Mouse (Mus musculus) midbrain, embryonic 14.5 days (tissue): ENCODE measurements at regions not wholly inside any gene's neighbourhood (a gene's known extent, or its start where the extent isn't known, plus 50 kb on each side); places are given as distances from the start of the nearest gene placed in this dataset.

Experiments used
- ATAC-seq: fragments of 200-750 bp; cut with Nextera tagmentation; 2 replicates; pipeline ENCODE4 v1.8.0; 2017; ENCODE audit warnings: moderate number of reproducible peaks, moderate library complexity; ENCODE audit not compliant: low FRiP score, low TSS enrichment
- DNase-seq: peaks from one replicate; pipeline ENCODE4 v3.0.0-alpha.2; 2015
- H3K27ac ChIP-seq: fragments of 300-500 bp; sonication (generic); replicated peaks from 2 replicates; pipeline ENCODE4 v1.5.1; 2014; ENCODE audit warnings: mild to moderate bottlenecking, low read depth, low read length, moderate library complexity
- H3K27me3 ChIP-seq: fragments of 300-500 bp; sonication (generic); 2 replicates; pipeline ENCODE4 v1.6.1; 2014; ENCODE audit warnings: low read length, control low read depth, mixed read lengths; ENCODE audit not compliant: control insufficient read depth, insufficient read depth
- H3K36me3 ChIP-seq: fragments of 300-500 bp; sonication (generic); 2 replicates; pipeline ENCODE4 v1.6.1; 2014; ENCODE audit warnings: low read length, control low read depth; ENCODE audit not compliant: control insufficient read depth, insufficient read depth
- H3K4me1 ChIP-seq: fragments of 300-500 bp; sonication (generic); 2 replicates; pipeline ENCODE4 v1.6.1; 2014; ENCODE audit warnings: mild to moderate bottlenecking, antibody characterized with exemption, low read length, control low read depth; ENCODE audit not compliant: control insufficient read depth, insufficient read depth
- H3K4me2 ChIP-seq: fragments of 300-500 bp; sonication (generic); 2 replicates; pipeline ENCODE4 v1.6.1; 2014; ENCODE audit warnings: mild to moderate bottlenecking, low read length, moderate library complexity
- H3K4me3 ChIP-seq: fragments of 300-500 bp; sonication (generic); replicated peaks from 2 replicates; pipeline ENCODE4 v1.5.1; 2014; ENCODE audit warnings: low read depth, low read length
- H3K9ac ChIP-seq: fragments of 300-500 bp; sonication (generic); replicated peaks from 2 replicates; pipeline ENCODE4 v1.6.1; 2014; ENCODE audit warnings: mild to moderate bottlenecking, low read length, moderate library complexity
- H3K9me3 ChIP-seq: fragments of 300-500 bp; sonication (generic); 2 replicates; pipeline ENCODE4 v1.6.1; 2016; ENCODE audit warnings: low read length, control low read depth, mixed read lengths; ENCODE audit not compliant: control insufficient read depth
- WGBS: fragments of 180-500 bp; shearing (Covaris S2); extraction: QIAGEN DNeasy Blood & Tissue Kit; methylation state at CpG from one replicate; pipeline ENCODE4 v1.1.7; 2014; 5-methylcytosine and 5-hydroxymethylcytosine counted together

- H3K4me1 ChIP-seq, result no peaks in the 10 kb centered on the region
- H3K27ac ChIP-seq, result no peak overlapping the region
- no peaks in the 10 kb centered on the region for H3K9me3 ChIP-seq
- H3K36me3 ChIP-seq, result no peaks in the 10 kb centered on the region
- WGBS, result 92% methylated on average over 2 of the region's 2 CpGs
- no peak overlapping the region for H3K4me3 ChIP-seq
- ATAC-seq (no peak), DNase-seq (no peak)
- no peak overlapping the region for H3K4me2 ChIP-seq
- H3K9ac ChIP-seq, result no peak overlapping the region
- H3K27me3 ChIP-seq, result no peaks in the 10 kb centered on the region
Measured at GRCm38 (mm10) chr13:101127808-101128207, 294.6 kb upstream of the Slc30a5 start.

- 90% methylated on average over 3 of the region's 3 CpGs for WGBS
- no peaks in the 10 kb centered on the region for H3K36me3 ChIP-seq
Measured at GRCm38 (mm10) chr13:101127262-101127661, 294.0 kb upstream of the Slc30a5 start.

DNA sequence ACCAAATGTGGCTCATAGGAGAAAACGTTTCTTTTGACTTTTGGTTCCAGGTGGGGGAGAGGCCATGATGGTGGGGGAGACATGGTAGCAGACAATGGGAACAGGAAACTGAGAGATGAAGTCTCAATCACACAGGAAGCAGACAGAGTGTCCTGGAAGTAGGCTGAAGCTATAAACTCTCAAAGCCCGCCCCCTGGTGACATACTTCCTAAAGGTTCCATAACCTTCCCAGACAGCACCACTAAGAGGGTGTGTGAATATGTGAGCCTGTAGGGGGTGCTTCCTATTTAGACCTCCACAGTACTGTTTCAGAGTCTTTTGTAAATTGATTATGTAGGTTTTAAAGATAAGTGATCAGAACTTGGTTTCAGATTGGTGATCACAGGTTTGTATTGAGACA is 284.1 kb upstream of the Slc30a5 start:
- Histone ChIP-seq H3K4me2 (no peak overlapping the region), H3K27me3 (no peaks in the 10 kb centered on the region), H3K27ac (no peak overlapping the region), H3K9ac (no peak overlapping the region), H3K4me1 (no peaks in the 10 kb centered on the region), H3K36me3 (no peaks in the 10 kb centered on the region), H3K9me3 (no peaks in the 10 kb centered on the region), H3K4me3 (no peak overlapping the region)
- WGBS, result 89% methylated on average over 2 of the region's 2 CpGs
- DNase-seq, result no peak
- no peak for ATAC-seq

More at GRCm38 (mm10) chr13:101127262-101127661, 294.0 kb upstream of the Slc30a5 start:
- no peak for DNase-seq
- Histone ChIP-seq H3K27me3 (no peaks in the 10 kb centered on the region), H3K9ac (no peak overlapping the region), H3K4me1 (no peaks in the 10 kb centered on the region), H3K4me3 (no peak overlapping the region), H3K4me2 (no peak overlapping the region), H3K9me3 (no peaks in the 10 kb centered on the region), H3K27ac (no peak overlapping the region)
- no peak for ATAC-seq

GRCm38 (mm10) chr13:101115296-101115695 is 282.1 kb upstream of the Slc30a5 start:
- Histone ChIP-seq H3K9ac (no peak overlapping the region), H3K4me1 (no peaks in the 10 kb centered on the region), H3K36me3 (no peaks in the 10 kb centered on the region), H3K27ac (no peak overlapping the region), H3K27me3 (no peaks in the 10 kb centered on the region), H3K9me3 (no peaks in the 10 kb centered on the region), H3K4me3 (no peak overlapping the region), H3K4me2 (no peak overlapping the region)
- ATAC-seq, result no peak
- 76% methylated on average over 5 of the region's 5 CpGs for WGBS
- no peak for DNase-seq

GRCm38 (mm10) chr13:101112176-101112575 is 278.9 kb upstream of the Slc30a5 start:
- no peaks in the 10 kb centered on the region for H3K9me3 ChIP-seq
- no peaks in the 10 kb centered on the region for H3K4me1 ChIP-seq
- H3K27ac ChIP-seq, result no peak overlapping the region
- no peaks in the 10 kb centered on the region for H3K27me3 ChIP-seq
- H3K4me3 ChIP-seq, result no peak overlapping the region
- H3K36me3 ChIP-seq, result no peaks in the 10 kb centered on the region
- 86% methylated on average over 4 of the region's 4 CpGs for WGBS
- H3K4me2 ChIP-seq, result no peak overlapping the region
- H3K9ac ChIP-seq, result no peak overlapping the region
- no peak for DNase-seq
- ATAC-seq, result no peak

DNA sequence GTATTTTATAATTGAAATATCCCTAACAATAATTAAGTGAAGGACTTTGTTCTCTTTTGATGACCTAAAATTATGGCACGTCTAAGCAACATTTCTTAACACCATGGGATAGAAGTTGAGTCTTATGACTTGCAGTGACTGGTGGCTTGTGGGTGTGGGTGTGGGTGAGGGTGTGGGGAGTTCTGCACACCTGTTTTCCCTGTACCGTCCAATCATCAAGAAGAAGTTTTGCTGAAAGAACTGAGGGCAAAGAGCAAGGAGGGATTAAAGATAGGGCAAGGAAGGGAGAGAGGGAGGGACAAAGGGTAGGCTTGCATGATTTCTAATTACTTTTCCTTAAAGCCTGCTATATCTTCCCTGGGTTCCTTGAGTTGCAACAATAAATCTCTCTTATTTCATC is 278.5 kb upstream of the Slc30a5 start:
- Histone ChIP-seq H3K27me3 (no peaks in the 10 kb centered on the region), H3K9me3 (no peaks in the 10 kb centered on the region), H3K36me3 (no peaks in the 10 kb centered on the region), H3K27ac (no peak overlapping the region), H3K9ac (no peak overlapping the region), H3K4me1 (no peaks in the 10 kb centered on the region), H3K4me3 (no peak overlapping the region), H3K4me2 (no peak overlapping the region)
- no peak for ATAC-seq
- no peak for DNase-seq
- WGBS, result 88% methylated on average over 2 of the region's 2 CpGs

- H3K36me3 ChIP-seq, result no peaks in the 10 kb centered on the region
- 56% methylated on average over 3 of the region's 3 CpGs for WGBS
- H3K9ac ChIP-seq, result no peak overlapping the region
- H3K9me3 ChIP-seq, result no peaks in the 10 kb centered on the region
- H3K4me3 ChIP-seq, result no peak overlapping the region
- H3K4me2 ChIP-seq, result no peak overlapping the region
- no peak overlapping the region for H3K27ac ChIP-seq
- no peaks in the 10 kb centered on the region for H3K27me3 ChIP-seq
- DNase-seq, result no peak
- no peaks in the 10 kb centered on the region for H3K4me1 ChIP-seq
- no peak for ATAC-seq
Measured at GRCm38 (mm10) chr13:101100621-101101020, 267.4 kb upstream of the Slc30a5 start.

- Histone ChIP-seq H3K36me3 (no peaks in the 10 kb centered on the region), H3K27me3 (no peaks in the 10 kb centered on the region), H3K9me3 (no peaks in the 10 kb centered on the region), H3K4me1 (no peaks in the 10 kb centered on the region), H3K27ac (no peak overlapping the region), H3K4me2 (no peak overlapping the region), H3K9ac (no peak overlapping the region), H3K4me3 (no peak overlapping the region)
- 98% methylated on average over 1 of the region's 1 CpGs for WGBS
- ATAC-seq, result no peak
- no peak for DNase-seq
Measured at GRCm38 (mm10) chr13:101096856-101097255, 263.6 kb upstream of the Slc30a5 start.

- Histone ChIP-seq H3K9ac (no peak overlapping the region), H3K9me3 (no peaks in the 10 kb centered on the region), H3K4me3 (no peak overlapping the region), H3K4me1 (no peaks in the 10 kb centered on the region), H3K4me2 (no peak overlapping the region), H3K36me3 (no peaks in the 10 kb centered on the region), H3K27ac (no peak overlapping the region), H3K27me3 (no peaks in the 10 kb centered on the region)
- DNase-seq (no peak), ATAC-seq (no peak)
- 86% methylated on average over 6 of the region's 6 CpGs for WGBS
Measured at GRCm38 (mm10) chr13:101096221-101096620, 263.0 kb upstream of the Slc30a5 start.
